18 mouse cellular contexts compared by ENCODE assay signal in the genomic region with DNA sequence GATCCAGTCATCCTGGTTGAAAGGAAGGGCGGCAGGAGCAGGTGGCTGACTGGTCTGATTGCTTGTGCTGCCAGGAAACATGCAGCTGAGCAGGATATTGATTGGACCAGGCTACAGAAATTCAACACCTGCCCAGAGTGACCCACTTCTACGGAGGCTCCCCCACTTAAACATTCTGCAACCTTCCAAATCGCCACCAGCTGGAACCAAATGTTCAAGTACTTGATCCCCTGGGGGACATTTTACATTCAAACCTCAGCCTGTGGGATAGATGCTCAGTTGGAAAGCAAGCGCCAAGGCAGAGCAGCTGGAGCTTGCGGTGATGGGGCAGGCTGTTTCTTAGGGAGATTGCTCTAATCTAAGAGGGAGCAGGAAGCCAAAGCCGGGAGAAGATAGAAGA. TPM values are rescaled to one million over a fixed set of nuclear protein-coding genes. Genes with fewer than 3 reads are reported as not detected.
DNase-seq lines count a peak whose midpoint lies in the region; ATAC-seq lines count a peak whose summit lies in the region.
"Had no signal": no experiment of that assay in that cellular context is flagged by ENCODE, and none has a peak within 500 bp of the region (broad histone marks: within the 10 kb centered on the region; RNA-seq: fewer than 3 reads in every experiment).

No protein-coding gene starts in this region.

- no peak overlapping the region for H3K4me2 ChIP-seq in hindbrain, embryonic 15.5 days
- H3K4me2 ChIP-seq in hindbrain, embryonic 14.5 days (replicated peaks), result no peak overlapping the region
- H3K4me2 ChIP-seq: embryonic facial prominence, embryonic 13.5 days; neural tube, embryonic 12.5 days had no signal

- ATAC-seq in hindbrain, embryonic 15.5 days (ENCODE audit: low FRiP score, low read depth), result 0 out of 2 replicates have a peak, but pooled peaks have one; percentile 48
- no peak for ATAC-seq in hindbrain, embryonic 14.5 days (ENCODE audit: low FRiP score)
- ATAC-seq: intestine, postnatal 0 days; liver, postnatal 0 days had no signal

- H3K9ac ChIP-seq in hindbrain, embryonic 15.5 days, result no peak overlapping the region
- H3K9ac ChIP-seq in hindbrain, embryonic 14.5 days, result no peak overlapping the region
- H3K9ac ChIP-seq: embryonic facial prominence, embryonic 13.5 days; liver, postnatal 0 days; neural tube, embryonic 12.5 days had no signal

- peak; percentile 29 for DNase-seq in gastrocnemius, adult 18-20 months (ENCODE audit: low spot score)
- DNase-seq in gastrocnemius, adult 8-10 months (ENCODE audit: low spot score in 2 of 2), result no peak
- no peak for DNase-seq in hindbrain, embryonic 14.5 days (ENCODE audit: low spot score)
- DNase-seq in testis, postnatal 14 days (ENCODE audit: low spot score), result peak; percentile 29
- no peak for DNase-seq in testis, postnatal 10 days (ENCODE audit: low spot score)
- no peak for DNase-seq in frontal cortex, postnatal 25 days (ENCODE audit: low spot score in 2 of 2)
- DNase-seq: adrenal gland, adult 2 months; cerebellum, adult 11-12 months; cerebellum, postnatal 36 days; liver; liver, postnatal 0 days; right cerebral cortex, postnatal 4 days; thymus, postnatal 4 days had no signal

- no peaks in the 10 kb centered on the region for H3K36me3 ChIP-seq in hindbrain, embryonic 15.5 days
- H3K36me3 ChIP-seq in hindbrain, embryonic 14.5 days (replicated peaks; ENCODE audit: control insufficient read depth, insufficient read depth), result no peaks in the 10 kb centered on the region
- H3K36me3 ChIP-seq: embryonic facial prominence, embryonic 13.5 days; neural tube, embryonic 12.5 days had no signal

- no peaks in the 10 kb centered on the region for H3K9me3 ChIP-seq in hindbrain, embryonic 15.5 days
- H3K9me3 ChIP-seq in hindbrain, embryonic 14.5 days (ENCODE audit: control insufficient read depth, low read length), result no peaks in the 10 kb centered on the region
- H3K9me3 ChIP-seq: neural tube, embryonic 12.5 days had no signal

- no peak overlapping the region for H3K27ac ChIP-seq in hindbrain, embryonic 15.5 days (replicated peaks)
- H3K27ac ChIP-seq in hindbrain, embryonic 14.5 days, result no peak overlapping the region
- H3K27ac ChIP-seq: embryonic facial prominence, embryonic 13.5 days; kidney, postnatal 0 days; neural tube, embryonic 12.5 days had no signal

- H3K4me1 ChIP-seq in hindbrain, embryonic 15.5 days (replicated peaks), result peaks cover 7% of the 10 kb centered on the region; the same call in 1 of the 2 replicates
- H3K4me1 ChIP-seq in hindbrain, embryonic 14.5 days (replicated peaks; ENCODE audit: control insufficient read depth, insufficient read depth, low read length), result no peaks in the 10 kb centered on the region
- H3K4me1 ChIP-seq: neural tube, embryonic 12.5 days had no signal

- 24% methylated on average over 6 of the region's 6 CpGs for WGBS in hindbrain, embryonic 15.5 days
- 26% methylated on average over 6 of the region's 6 CpGs for WGBS in hindbrain, embryonic 14.5 days

- H3K4me3 ChIP-seq in hindbrain, embryonic 15.5 days, result no peak overlapping the region
- no peak overlapping the region for H3K4me3 ChIP-seq in hindbrain, embryonic 14.5 days (replicated peaks; ENCODE audit: low read length)
- H3K4me3 ChIP-seq: embryonic facial prominence, embryonic 13.5 days; neural tube, embryonic 12.5 days had no signal

- no peaks in the 10 kb centered on the region for H3K27me3 ChIP-seq in hindbrain, embryonic 15.5 days
- no peaks in the 10 kb centered on the region for H3K27me3 ChIP-seq in hindbrain, embryonic 14.5 days (ENCODE audit: control insufficient read depth, insufficient read depth, low read length)
- H3K27me3 ChIP-seq: embryonic facial prominence, embryonic 13.5 days; neural tube, embryonic 12.5 days had no signal

RNA-seq across cellular contexts. Expression of a gene that starts 35.8 kb away (rescaled TPM):
- 10 to 100 TPM; 41.3 to 42.2 TPM for total RNA-seq in gastrocnemius, adult 18-20 months (2021)
- 10 to 100 TPM; 38.0 to 44.9 (median 43.3) TPM for total RNA-seq in gastrocnemius, adult 8-10 months (2022)
- polyA plus RNA-seq in hindbrain, embryonic 15.5 days (2015; fragmentation: Nextera tagmentation; extraction: Ambion mirVana), result 13.6 and 14.6 TPM in 2 replicates
- 14.8 and 16.8 TPM in 2 replicates for polyA plus RNA-seq in hindbrain, embryonic 14.5 days (2014; fragmentation: Nextera tagmentation; extraction: Ambion mirVana)

RNA-seq across cellular contexts. Expression of a gene that starts 43.1 kb away (rescaled TPM):
- total RNA-seq in gastrocnemius, adult 18-20 months (2021), result 10 to 100 TPM; 30.3 to 31.7 TPM
- total RNA-seq in gastrocnemius, adult 8-10 months (2022), result 10 to 100 TPM; 25.5 to 34.6 (median 30.2) TPM
- polyA plus RNA-seq in hindbrain, embryonic 15.5 days (2015; fragmentation: Nextera tagmentation; extraction: Ambion mirVana), result 8.1 and 8.2 TPM in 2 replicates
- polyA plus RNA-seq in hindbrain, embryonic 14.5 days (2014; fragmentation: Nextera tagmentation; extraction: Ambion mirVana), result 8.6 and 9.5 TPM in 2 replicates

Comparison
In these comparisons a context has a peak if more than half of its experiments do, and no peak if none do; other contexts are left out.
1. DNase-seq: peak in gastrocnemius, adult 18-20 months (single experiment) and testis, postnatal 14 days (single experiment); none in gastrocnemius, adult 8-10 months (0 of 2), hindbrain, embryonic 14.5 days (single experiment), testis, postnatal 10 days (single experiment) and frontal cortex, postnatal 25 days (0 of 2).